Mouse (Mus musculus) C2C12 (cell line): ENCODE data around the gene Zfp472. TPM values are rescaled to one million over a fixed set of nuclear protein-coding genes. Genes with fewer than 3 reads are reported as not detected.
A peak's percentile ranks its signal among the peaks of the same experiment; 100 is the strongest.

ENCODE experiments used
- H3K27me3 ChIP-seq: one replicate; pipeline ENCODE4 v1.6.1; 2011; ENCODE audit not compliant: control insufficient read depth, insufficient read depth, insufficient read length
- H3K36me3 ChIP-seq: one replicate; pipeline ENCODE4 v1.6.1; 2011; ENCODE audit not compliant: control insufficient read depth, insufficient read depth
- H3K4me3 ChIP-seq: one replicate; pipeline ENCODE4 v1.5.1; 2011; ENCODE audit warnings: mild to moderate bottlenecking, control low read depth; ENCODE audit not compliant: poor library complexity, insufficient read depth, severe bottlenecking
- H3K79me2 ChIP-seq: one replicate; pipeline ENCODE4 v1.6.1; 2011; ENCODE audit not compliant: control insufficient read depth, insufficient read depth
- H3K79me3 ChIP-seq: one replicate; pipeline ENCODE4 v1.6.1; 2011; ENCODE audit warnings: low read depth, control low read depth
- H3ac ChIP-seq: one replicate; pipeline ENCODE3; 2011; ENCODE audit warnings: low read depth; ENCODE audit not compliant: control insufficient read depth, insufficient read length
- CEBPB ChIP-seq: IDR thresholded peaks from one replicate; pipeline ENCODE4 v1.6.1; 2011; ENCODE audit warnings: low read depth, mild to moderate bottlenecking, control low read depth, moderate library complexity
- CTCF ChIP-seq: IDR thresholded peaks from one replicate; pipeline ENCODE4 v1.5.1; 2011; ENCODE audit not compliant: control insufficient read depth, insufficient read depth, insufficient read length
- FOSL1 ChIP-seq: IDR thresholded peaks from one replicate; pipeline ENCODE4 v1.8.0; 2011; ENCODE audit warnings: mild to moderate bottlenecking, low read length; ENCODE audit not compliant: poor library complexity, insufficient read depth, severe bottlenecking
- MAX ChIP-seq: IDR thresholded peaks from one replicate; pipeline ENCODE4 v1.6.1; 2011; ENCODE audit warnings: mild to moderate bottlenecking, control low read depth
- MYOD1 ChIP-seq: IDR thresholded peaks from one replicate; pipeline ENCODE4 v1.6.1; 2011; ENCODE audit warnings: low read depth; ENCODE audit not compliant: control insufficient read depth, insufficient read length
- MYOG ChIP-seq: IDR thresholded peaks from one replicate; pipeline ENCODE4 v1.6.1; 2011; ENCODE audit not compliant: control insufficient read depth, insufficient read length; ENCODE audit errors: extremely low read depth
- USF1 ChIP-seq: IDR thresholded peaks from one replicate; pipeline ENCODE4 v1.6.1; 2011; ENCODE audit warnings: low read depth, mild to moderate bottlenecking, control low read depth, moderate library complexity
- polyA plus RNA-seq: library from polyadenylated mRNA; unstranded; fragments of >200 nt; fragmentation: generic; extraction: Trizol; gene quantifications from one replicate; pipeline ENCODE4 v1.2.1, GENCODE M21; 2012; ENCODE audit warnings: missing spikeins

The Zfp472 gene
- polyA plus RNA-seq, 1 experiment: 1.8 TPM

GRCm38 (mm10) chr17:32927803-32928202 is 37.8 kb upstream of the Zfp472 start:
- H3K27me3 ChIP-seq: no peaks in the 10 kb centered on the region
- H3K4me3 ChIP-seq: no peak overlapping the region
- no peaks in the 10 kb centered on the region for H3K79me3 ChIP-seq
- no peak overlapping the region for H3ac ChIP-seq
- no peaks in the 10 kb centered on the region for H3K79me2 ChIP-seq
- no peak for TF ChIP-seq MYOG
- no peak for TF ChIP-seq MAX
- no peak for TF ChIP-seq CTCF
- TF ChIP-seq CEBPB: no peak
- TF ChIP-seq MYOD1: no peak
- TF ChIP-seq USF1: no peak
- TF ChIP-seq FOSL1: no peak
- H3K36me3 ChIP-seq: no peaks in the 10 kb centered on the region

- H3K79me3 ChIP-seq: no peaks in the 10 kb centered on the region
- no peak for TF ChIP-seq CEBPB
- TF ChIP-seq MYOG: no peak
- no peaks in the 10 kb centered on the region for H3K36me3 ChIP-seq
- no peak overlapping the region for H3ac ChIP-seq
- no peaks in the 10 kb centered on the region for H3K27me3 ChIP-seq
- no peak overlapping the region for H3K4me3 ChIP-seq
- no peaks in the 10 kb centered on the region for H3K79me2 ChIP-seq
Observed at GRCm38 (mm10) chr17:32939831-32940230, 25.8 kb upstream of the Zfp472 start.

- Histone ChIP-seq H3K27me3 (no peaks in the 10 kb centered on the region), H3K36me3 (no peaks in the 10 kb centered on the region), H3ac (no peak overlapping the region), H3K79me2 (peaks cover 8% of the 10 kb centered on the region), H3K79me3 (no peaks in the 10 kb centered on the region), H3K4me3 (no peak overlapping the region)
- no peak for TF ChIP-seq CTCF
- TF ChIP-seq MYOD1: no peak
- no peak for TF ChIP-seq FOSL1
- TF ChIP-seq CEBPB: no peak
- TF ChIP-seq USF1: no peak
- no peak for TF ChIP-seq MAX
- no peak for TF ChIP-seq MYOG
Observed at GRCm38 (mm10) chr17:32943661-32944060, 22.0 kb upstream of the Zfp472 start.

- H3K36me3 ChIP-seq: no peaks in the 10 kb centered on the region
- no peak overlapping the region for H3K4me3 ChIP-seq
- H3K79me3 ChIP-seq: no peaks in the 10 kb centered on the region
- H3K79me2 ChIP-seq: peaks cover 8% of the 10 kb centered on the region
- H3ac ChIP-seq: no peak overlapping the region
- no peaks in the 10 kb centered on the region for H3K27me3 ChIP-seq
- TF ChIP-seq MYOD1 (no peak), USF1 (no peak), MAX (no peak), FOSL1 (no peak), CEBPB (no peak), CTCF (no peak), MYOG (no peak)
Observed at GRCm38 (mm10) chr17:32944402-32945035, 21.1 kb upstream of the Zfp472 start.

GRCm38 (mm10) chr17:32946716-32947115 is 18.9 kb upstream of the Zfp472 start:
- Histone ChIP-seq H3K27me3 (no peaks in the 10 kb centered on the region), H3K79me3 (no peaks in the 10 kb centered on the region), H3K4me3 (peak overlapping the region; percentile 56), H3K79me2 (peaks cover 8% of the 10 kb centered on the region), H3ac (peak overlapping the region; percentile 75), H3K36me3 (no peaks in the 10 kb centered on the region)
- TF ChIP-seq MYOD1 (no peak), MAX (no peak), USF1 (no peak), CTCF (no peak), MYOG (no peak), CEBPB (no peak), FOSL1 (no peak)
